In genomic region chrX:12082736-12083135, GRCm38 (mm10) we compare ENCODE assay signal across 13 mouse cellular contexts.
A peak's percentile ranks its signal among the peaks of the same experiment; 100 is the strongest.
DNase-seq lines count a peak whose midpoint lies in the region; ATAC-seq and TF ChIP-seq lines count a peak whose summit lies in the region.
"Had no signal": no experiment of that assay in that cellular context is flagged by ENCODE, and none has a peak within 500 bp of the region (broad histone marks: within the 10 kb centered on the region; RNA-seq: fewer than 3 reads in every experiment).

No protein-coding gene starts in this region.

- WGBS in hindbrain, embryonic 14.5 days, result 15% methylated on average over 16 of the region's 16 CpGs
- WGBS in hindbrain, embryonic 13.5 days, result 10% methylated on average over 16 of the region's 16 CpGs
- 15% methylated on average over 16 of the region's 16 CpGs for WGBS in midbrain, embryonic 14.5 days
- 17% methylated on average over 16 of the region's 16 CpGs for WGBS in midbrain, embryonic 15.5 days
- WGBS in hindbrain, postnatal 0 days, result 26% methylated on average over 16 of the region's 16 CpGs

- H3K27ac ChIP-seq in hindbrain, embryonic 14.5 days, result no peak overlapping the region
- no peak overlapping the region for H3K27ac ChIP-seq in hindbrain, embryonic 13.5 days
- no peak overlapping the region for H3K27ac ChIP-seq in midbrain, embryonic 14.5 days (replicated peaks; ENCODE audit: low read depth, low read length)
- H3K27ac ChIP-seq in midbrain, embryonic 15.5 days, result no peak overlapping the region
- H3K27ac ChIP-seq in hindbrain, postnatal 0 days, result no peak overlapping the region
- H3K27ac ChIP-seq: forebrain, embryonic 13.5 days; heart, embryonic 13.5 days; layer of hippocampus, adult 2 months had no signal

- H3K9me3 ChIP-seq in hindbrain, embryonic 14.5 days (ENCODE audit: control insufficient read depth, low read length), result no peaks in the 10 kb centered on the region
- H3K9me3 ChIP-seq in hindbrain, embryonic 13.5 days, result no peaks in the 10 kb centered on the region
- H3K9me3 ChIP-seq in midbrain, embryonic 14.5 days (ENCODE audit: control insufficient read depth, low read length), result no peaks in the 10 kb centered on the region
- H3K9me3 ChIP-seq in midbrain, embryonic 15.5 days, result no peaks in the 10 kb centered on the region
- H3K9me3 ChIP-seq in hindbrain, postnatal 0 days (ENCODE audit: low read length), result no peaks in the 10 kb centered on the region
- H3K9me3 ChIP-seq: forebrain, embryonic 13.5 days; heart, embryonic 13.5 days had no signal

- no peak overlapping the region for H3K4me3 ChIP-seq in hindbrain, embryonic 14.5 days (replicated peaks; ENCODE audit: low read length)
- no peak overlapping the region for H3K4me3 ChIP-seq in hindbrain, embryonic 13.5 days
- no peak overlapping the region for H3K4me3 ChIP-seq in midbrain, embryonic 14.5 days (replicated peaks; ENCODE audit: low read depth, low read length)
- no peak overlapping the region for H3K4me3 ChIP-seq in midbrain, embryonic 15.5 days
- no peak overlapping the region for H3K4me3 ChIP-seq in hindbrain, postnatal 0 days (ENCODE audit: low read length)
- H3K4me3 ChIP-seq: forebrain, embryonic 13.5 days; heart, embryonic 13.5 days; layer of hippocampus, adult 2 months had no signal

- no peak overlapping the region for H3K9ac ChIP-seq in hindbrain, embryonic 14.5 days
- no peak overlapping the region for H3K9ac ChIP-seq in hindbrain, embryonic 13.5 days
- H3K9ac ChIP-seq in midbrain, embryonic 14.5 days (replicated peaks; ENCODE audit: low read length), result no peak overlapping the region
- H3K9ac ChIP-seq in midbrain, embryonic 15.5 days, result no peak overlapping the region
- no peak overlapping the region for H3K9ac ChIP-seq in hindbrain, postnatal 0 days (replicated peaks; ENCODE audit: low read length)
- H3K9ac ChIP-seq: forebrain, embryonic 13.5 days; heart, embryonic 13.5 days had no signal

- H3K4me1 ChIP-seq in hindbrain, embryonic 14.5 days (replicated peaks; ENCODE audit: control insufficient read depth, insufficient read depth, low read length), result peaks cover 13% of the 10 kb centered on the region
- peaks cover 51% of the 10 kb centered on the region for H3K4me1 ChIP-seq in hindbrain, embryonic 13.5 days (replicated peaks)
- peaks cover 7% of the 10 kb centered on the region for H3K4me1 ChIP-seq in midbrain, embryonic 14.5 days (ENCODE audit: control insufficient read depth, insufficient read depth, low read length)
- H3K4me1 ChIP-seq in midbrain, embryonic 15.5 days, result peaks cover 25% of the 10 kb centered on the region
- H3K4me1 ChIP-seq in hindbrain, postnatal 0 days (ENCODE audit: insufficient read depth, low read length), result no peaks in the 10 kb centered on the region

- no peak for ATAC-seq in hindbrain, embryonic 14.5 days (ENCODE audit: low FRiP score)
- ATAC-seq in hindbrain, embryonic 13.5 days (ENCODE audit: low FRiP score), result no peak
- no peak for ATAC-seq in midbrain, embryonic 14.5 days (ENCODE audit: low FRiP score, low TSS enrichment)
- no peak for ATAC-seq in midbrain, embryonic 15.5 days (replicated peaks)
- no peak for ATAC-seq in hindbrain, postnatal 0 days
- ATAC-seq: forebrain, embryonic 13.5 days had no signal

- TF ChIP-seq CTCF in hindbrain, postnatal 0 days (IDR thresholded peaks at IDR 0.05; ENCODE audit: low read depth), result no peak

- intact Hi-C loops in gastrocnemius, postnatal 36 days (cut with DNase I), result loop anchor here (5.0 to 10.0 kb wide), 2 partner anchors 70 to 172 kb away; no protein-coding TSS in a partner anchor

- peaks cover 79% of the 10 kb centered on the region for H3K27me3 ChIP-seq in hindbrain, embryonic 14.5 days (ENCODE audit: control insufficient read depth, insufficient read depth, low read length)
- peaks cover 98% of the 10 kb centered on the region for H3K27me3 ChIP-seq in hindbrain, embryonic 13.5 days
- peaks cover 20% of the 10 kb centered on the region for H3K27me3 ChIP-seq in midbrain, embryonic 14.5 days (ENCODE audit: control insufficient read depth, insufficient read depth, low read length)
- H3K27me3 ChIP-seq in midbrain, embryonic 15.5 days (replicated peaks), result peaks cover 45% of the 10 kb centered on the region
- peaks cover 10% of the 10 kb centered on the region; the same call in 1 of the 2 replicates for H3K27me3 ChIP-seq in hindbrain, postnatal 0 days (ENCODE audit: insufficient read depth, low read length)

- no peak overlapping the region for H3K4me2 ChIP-seq in hindbrain, embryonic 14.5 days (replicated peaks)
- H3K4me2 ChIP-seq in hindbrain, embryonic 13.5 days, result no peak overlapping the region
- H3K4me2 ChIP-seq in midbrain, embryonic 14.5 days (ENCODE audit: low read length), result no peak overlapping the region
- no peak overlapping the region for H3K4me2 ChIP-seq in midbrain, embryonic 15.5 days
- no peak overlapping the region for H3K4me2 ChIP-seq in hindbrain, postnatal 0 days (ENCODE audit: low read depth, low read length)
- H3K4me2 ChIP-seq: forebrain, embryonic 13.5 days; heart, embryonic 13.5 days had no signal

- no peaks in the 10 kb centered on the region for H3K36me3 ChIP-seq in hindbrain, embryonic 14.5 days (replicated peaks; ENCODE audit: control insufficient read depth, insufficient read depth)
- H3K36me3 ChIP-seq in hindbrain, embryonic 13.5 days, result no peaks in the 10 kb centered on the region
- H3K36me3 ChIP-seq in midbrain, embryonic 14.5 days (ENCODE audit: control insufficient read depth, insufficient read depth, low read length), result no peaks in the 10 kb centered on the region
- H3K36me3 ChIP-seq in midbrain, embryonic 15.5 days (replicated peaks), result no peaks in the 10 kb centered on the region
- H3K36me3 ChIP-seq in hindbrain, postnatal 0 days (ENCODE audit: insufficient read depth, low read length), result no peaks in the 10 kb centered on the region
- H3K36me3 ChIP-seq: heart, embryonic 13.5 days had no signal

- DNase-seq in hindbrain, embryonic 14.5 days (ENCODE audit: low spot score), result peak; percentile 23
- DNase-seq in midbrain, embryonic 14.5 days, result peak; percentile 53
- peak; percentile 32 for DNase-seq in hindbrain, postnatal 0 days (ENCODE audit: low spot score)
- no peak for DNase-seq in right cerebral cortex, postnatal 4 days
- no peak for DNase-seq in gastrocnemius, postnatal 36 days
- DNase-seq: adrenal gland, postnatal 36 days; gastrocnemius, postnatal 14 days; thymus, postnatal 4 days had no signal

Comparison
In these comparisons a context has a peak if more than half of its experiments do, and no peak if none do; other contexts are left out.
1. DNase-seq: peak in hindbrain, embryonic 14.5 days (single experiment), midbrain, embryonic 14.5 days (single experiment) and hindbrain, postnatal 0 days (single experiment); none in right cerebral cortex, postnatal 4 days (single experiment) and gastrocnemius, postnatal 36 days (0 of 2).